Mouse (Mus musculus) heart, postnatal 25 days (tissue): Measurements from ENCODE around the gene Frmd5. TPM values are rescaled to one million over a fixed set of nuclear protein-coding genes. Genes with fewer than 3 reads are reported as not detected.
"Not testable (repeated sequence)": the region's sequence is repeated elsewhere in the genome, so short reads cannot be mapped to it uniquely, and the experiment has no call there.

Experiments used
- DNase-seq: peaks from one replicate; pipeline ENCODE4 v3.0.0; 2022; ENCODE audit warnings: low spot score
- intact Hi-C: fragments of 180-260 bp; cut with DNase I; formaldehyde crosslinking; loops from one replicate; pipeline ENCODE4 v1.15.1; 2025
- total RNA-seq, 2 experiments: library from RNA; stranded (reverse); gene quantifications; 2 replicates each; pipeline ENCODE4 v1.2.3; 2021

Frmd5 gene
- total RNA-seq, 2 experiments from 2014 or later, result 162 to 175 TPM

DNA sequence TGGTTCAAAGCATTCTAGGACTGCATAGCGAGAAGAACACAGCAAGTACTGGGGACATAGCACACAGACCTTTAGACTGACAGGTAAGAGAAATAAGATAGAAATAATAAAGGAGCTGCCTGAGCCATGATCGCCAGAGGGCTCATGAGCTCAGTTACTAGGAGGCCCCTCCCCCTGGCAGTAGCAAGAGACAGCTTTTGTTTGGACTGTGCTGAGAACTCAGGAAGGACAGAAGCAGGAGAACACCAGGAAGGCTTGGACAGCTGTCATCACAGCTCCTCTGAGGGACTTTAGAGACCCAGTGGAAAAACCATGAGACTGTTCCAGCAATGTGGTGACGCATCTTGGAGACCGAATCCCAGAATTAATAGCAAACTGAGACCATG is 218.6 kb downstream of the Frmd5 start:
- intact Hi-C loops, result no loop called here
- peak; percentile 43 for DNase-seq

DNA sequence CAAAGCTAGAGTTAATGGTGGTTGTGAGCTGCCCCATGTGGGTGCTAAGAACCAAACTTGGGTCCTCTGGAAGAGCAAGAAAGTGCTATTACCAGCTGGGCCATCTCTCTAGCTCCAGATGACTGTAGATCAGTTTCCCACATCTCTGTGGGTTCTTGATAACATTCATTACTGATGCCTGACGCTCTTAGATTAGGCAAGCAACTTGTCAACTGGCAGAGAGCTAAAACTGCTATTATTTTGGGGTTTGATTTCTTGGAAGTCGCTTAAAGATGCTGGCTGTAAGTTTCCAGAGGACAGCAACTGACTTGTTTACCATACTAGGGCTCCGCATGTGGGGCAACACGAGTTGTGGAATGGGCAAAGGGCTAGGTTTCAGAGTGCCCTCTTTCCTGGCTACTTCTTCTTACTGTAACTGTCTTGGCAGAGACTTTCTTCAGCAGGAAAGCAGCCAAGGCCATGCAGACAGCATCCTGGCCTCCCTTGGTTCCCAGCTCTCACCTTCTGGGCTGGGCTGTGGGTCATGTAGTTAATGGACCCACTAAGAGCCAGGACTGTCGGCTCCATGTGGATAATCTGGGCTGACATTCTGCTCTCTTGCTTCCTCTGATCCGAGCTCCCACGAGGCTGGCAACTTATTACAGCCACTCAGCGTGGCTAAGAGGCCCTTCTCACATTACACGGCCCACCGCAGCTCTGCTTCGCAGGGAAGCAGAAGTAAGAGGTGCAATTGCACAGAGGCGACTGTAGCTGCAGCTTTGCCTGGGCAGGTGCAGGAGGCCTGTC is 219.2 kb downstream of the Frmd5 start:
- no peak for DNase-seq
- intact Hi-C loops, result no loop called here

GRCm38 (mm10) chr2:121584705-121585104 is 222.2 kb downstream of the Frmd5 start:
- intact Hi-C loops, result no loop called here
- no peak for DNase-seq

GRCm38 (mm10) chr2:121583468-121584116 is 223.3 kb downstream of the Frmd5 start:
- intact Hi-C loops, result no loop called here

GRCm38 (mm10) chr2:121582809-121583376 is 224.0 kb downstream of the Frmd5 start:
- no peak for DNase-seq
- intact Hi-C loops, result no loop called here

More at GRCm38 (mm10) chr2:121583468-121584116, 223.3 kb downstream of the Frmd5 start:
- DNase-seq, result no peak

- no peak for DNase-seq
- intact Hi-C loops, result no loop called here
These were observed 231.1 kb downstream of the Frmd5 start for GRCm38 (mm10) chr2:121575741-121576201.

DNA sequence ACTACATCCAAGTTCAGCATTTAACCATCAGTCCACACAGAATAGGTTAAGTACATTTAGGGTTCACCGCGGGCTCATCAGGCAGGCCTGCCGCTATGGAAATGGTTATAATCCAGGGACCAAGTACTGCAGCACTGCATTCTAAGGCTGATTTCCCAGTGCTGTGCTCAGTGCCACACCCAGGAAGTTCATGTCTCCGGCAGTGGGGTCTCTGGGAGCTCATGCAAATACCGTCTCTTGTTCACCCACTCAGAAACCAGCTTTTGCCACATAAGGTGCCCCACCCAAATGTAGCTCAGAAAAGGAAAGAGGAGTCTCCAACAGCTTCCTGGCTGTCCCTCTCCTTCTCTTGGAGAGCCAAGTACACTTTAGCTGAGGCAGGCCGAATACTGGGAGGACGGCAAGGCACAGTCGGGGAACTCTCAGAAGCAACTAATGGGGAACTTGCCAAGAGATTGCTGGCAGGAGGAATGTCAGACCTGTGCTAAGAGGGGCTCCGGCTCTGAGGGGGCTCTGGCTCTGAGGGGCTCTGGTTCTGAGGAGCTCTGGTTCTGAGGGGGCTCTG is 232.7 kb downstream of the Frmd5 start:
- no peak for DNase-seq
- intact Hi-C loops, result no loop called here

- no peak for DNase-seq
- intact Hi-C loops, result loop anchor here (1.0 kb wide), 2 partner anchors 124 to 261 kb away; no protein-coding TSS in a partner anchor
These were observed 235.1 kb downstream of the Frmd5 start for GRCm38 (mm10) chr2:121571780-121572179.

DNA sequence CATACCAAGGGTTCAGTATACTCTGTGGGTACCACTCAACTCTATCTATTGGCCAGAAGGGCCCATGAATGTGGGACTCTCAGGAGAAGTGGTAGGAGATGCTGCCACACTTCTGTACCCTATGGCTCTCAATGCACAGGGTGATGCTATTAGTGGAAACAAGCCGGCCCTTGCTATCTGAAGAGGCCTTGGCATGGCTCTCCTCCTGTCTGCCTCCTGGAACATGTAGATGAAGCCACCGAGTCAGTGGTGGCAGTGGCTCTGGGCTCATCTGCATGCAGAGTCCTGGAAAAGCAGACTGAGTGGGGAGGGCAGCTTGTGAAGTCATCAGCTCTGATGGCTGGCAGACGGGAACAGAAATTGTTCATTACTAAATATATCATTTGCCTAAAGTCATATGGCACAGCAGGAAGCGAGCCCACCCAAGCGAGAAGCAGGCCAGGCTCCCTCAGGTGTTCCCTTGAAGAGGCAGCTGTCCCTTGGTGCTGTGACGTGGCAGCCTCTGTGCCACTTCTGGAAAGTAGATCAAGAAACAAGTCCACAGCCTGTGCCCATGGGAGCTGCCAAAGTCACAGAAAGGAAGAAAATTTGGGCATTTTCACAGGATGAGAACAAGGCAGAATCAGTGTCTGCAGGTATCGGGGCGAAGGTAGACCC is 235.8 kb downstream of the Frmd5 start:
- intact Hi-C loops, result loop anchor here (1.0 kb wide), 2 partner anchors 124 to 261 kb away; no protein-coding TSS in a partner anchor
- no peak for DNase-seq

- intact Hi-C loops, result no loop called here
These were observed 236.8 kb downstream of the Frmd5 start for GRCm38 (mm10) chr2:121570049-121570448.

GRCm38 (mm10) chr2:121565911-121566310 is 241.0 kb downstream of the Frmd5 start:
- intact Hi-C loops, result no loop called here
- no peak for DNase-seq

More at GRCm38 (mm10) chr2:121570049-121570448, 236.8 kb downstream of the Frmd5 start:
- DNase-seq, result no peak

DNA sequence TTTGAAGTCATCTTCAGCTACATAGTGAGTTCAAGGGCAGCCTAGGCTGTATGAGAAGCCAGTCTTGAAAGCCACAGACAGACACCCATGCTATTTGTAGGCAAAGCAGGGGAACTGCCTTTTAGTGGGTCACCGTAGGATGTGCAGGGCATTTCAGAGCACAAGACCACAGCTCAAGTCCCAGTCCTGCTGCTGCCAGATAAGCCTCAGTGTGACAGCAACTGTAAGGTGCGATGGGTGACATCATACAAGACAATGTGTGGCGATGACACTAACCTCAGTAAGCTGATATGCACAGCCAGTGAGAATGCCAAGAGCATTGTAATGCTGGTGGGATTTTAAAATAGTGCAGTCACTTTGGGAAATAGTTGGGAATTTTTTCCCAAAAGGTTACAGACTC is 243.8 kb downstream of the Frmd5 start:
- intact Hi-C loops, result no loop called here
- DNase-seq, result no peak

DNA sequence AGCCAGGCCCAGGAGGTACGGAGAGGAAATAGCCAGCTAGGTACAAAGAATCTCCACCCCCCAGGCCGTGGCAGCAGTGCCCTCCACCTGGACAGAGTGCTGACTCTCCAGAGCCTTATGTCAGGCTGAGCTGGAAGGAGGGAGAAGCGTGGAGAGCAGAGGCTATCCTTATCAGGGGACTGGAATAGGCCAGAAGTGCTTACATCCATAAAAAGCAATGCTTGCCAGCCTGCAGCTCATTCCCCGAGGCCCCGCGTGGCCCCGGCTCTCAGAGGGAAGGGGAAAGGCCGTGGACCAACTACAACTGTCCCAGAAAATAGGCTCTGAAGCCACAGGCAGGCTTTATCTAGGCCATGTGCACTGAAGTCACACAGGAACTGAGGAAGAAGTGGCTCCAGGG is 255.6 kb downstream of the Frmd5 start:
- intact Hi-C loops, result no loop called here
- DNase-seq, result peak; percentile 28

DNA sequence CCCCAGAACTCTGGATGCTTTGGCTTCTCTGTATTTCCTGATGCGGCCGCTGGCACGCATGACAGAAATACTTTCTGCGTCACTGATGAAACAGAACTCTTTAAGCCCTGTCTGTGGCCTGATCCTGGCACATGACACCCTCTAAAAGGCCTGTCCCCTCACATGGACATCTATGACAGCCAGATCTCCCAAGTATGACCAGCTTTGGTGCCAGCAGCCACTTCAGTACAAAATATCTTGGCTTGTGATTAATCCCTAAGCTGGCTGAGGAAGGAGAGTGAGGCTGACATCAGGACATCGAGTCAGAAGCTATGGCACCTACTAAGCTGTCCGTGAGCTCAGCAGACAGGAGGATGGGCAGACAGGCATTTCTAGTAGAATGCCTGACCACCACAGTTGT is 257.3 kb downstream of the Frmd5 start:
- peak; percentile 26 for DNase-seq
- intact Hi-C loops, result no loop called here

DNA sequence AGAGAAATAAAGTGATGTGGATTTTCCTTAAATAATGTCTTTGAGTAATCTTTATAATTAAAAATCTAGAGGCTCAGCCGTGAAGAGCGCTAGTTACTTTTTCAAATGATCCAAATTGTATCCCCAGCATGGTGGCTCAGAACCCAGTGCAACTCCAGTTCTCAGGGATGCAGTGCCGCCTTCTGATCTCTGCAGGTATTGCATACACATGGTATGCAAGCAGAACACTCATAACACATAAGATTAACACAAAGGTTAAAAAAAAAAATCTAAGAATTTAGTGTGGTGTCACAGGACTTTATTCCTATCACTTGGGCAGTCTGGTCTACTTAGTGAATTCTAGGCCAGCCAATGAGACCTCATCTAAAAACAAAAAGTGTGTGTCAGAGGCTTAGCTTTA is 262.1 kb downstream of the Frmd5 start:
- intact Hi-C loops, result no loop called here
- DNase-seq, result no peak

GRCm38 (mm10) chr2:121525056-121525455 is 281.8 kb downstream of the Frmd5 start:
- no peak for DNase-seq
- intact Hi-C loops, result no loop called here

GRCm38 (mm10) chr2:121522830-121523229 is 284.1 kb downstream of the Frmd5 start:
- DNase-seq, intact Hi-C loops: not testable (repeated sequence)

DNA sequence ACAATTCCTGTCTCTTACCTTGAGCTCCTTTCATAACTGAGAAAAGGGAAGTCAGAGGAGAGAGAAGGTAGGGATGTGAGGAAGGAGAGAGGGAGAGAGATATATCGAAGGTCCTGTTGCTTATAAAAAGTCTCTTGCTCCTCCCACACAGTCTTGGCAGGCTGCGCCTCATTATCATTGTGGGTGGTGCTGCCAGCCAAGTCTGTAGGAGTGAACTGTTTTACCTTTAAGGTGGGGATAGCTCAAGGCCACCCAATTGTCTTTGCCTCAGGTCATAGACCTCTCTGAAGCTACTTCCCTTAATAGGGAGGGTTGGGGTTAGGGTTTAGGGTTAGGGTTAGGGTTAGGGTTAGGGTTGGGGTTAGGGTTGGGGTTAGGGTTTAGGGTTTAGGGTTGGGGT is 284.9 kb downstream of the Frmd5 start:
- intact Hi-C loops, result no loop called here
- no peak for DNase-seq

GRCm38 (mm10) chr2:121518711-121519110 is 288.2 kb downstream of the Frmd5 start:
- intact Hi-C loops, DNase-seq: not testable (repeated sequence)

DNA sequence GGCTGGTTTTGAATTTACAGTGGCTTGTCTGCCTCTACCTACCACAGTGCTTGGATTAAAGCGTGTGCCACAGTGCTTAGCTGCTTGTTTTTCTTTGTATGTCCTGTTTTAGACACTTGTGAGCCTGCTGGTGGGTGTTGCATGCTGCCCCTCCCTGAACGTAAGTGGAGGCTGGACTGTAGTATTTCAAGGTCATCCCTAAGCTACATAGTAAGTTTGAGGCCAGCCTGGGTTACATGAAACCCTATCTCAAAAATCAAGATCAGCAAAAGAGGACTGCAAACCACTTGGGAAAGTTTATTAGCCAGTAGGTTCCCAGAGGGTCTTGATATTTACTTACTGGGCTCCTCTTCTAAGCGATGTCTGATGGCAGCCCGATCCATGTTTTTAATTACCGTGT is 288.8 kb downstream of the Frmd5 start:
- no peak for DNase-seq
- intact Hi-C loops, result no loop called here
